Mouse (Mus musculus) c-Kit-positive CD71-positive TER-119-positive erythroid progenitor cells, embryonic 14.5 days (primary cell): ENCODE measurements around the gene Gstm1.

Experiments
- DNase-seq: peaks from one replicate; pipeline ENCODE4 v3.0.0-alpha.2; 2013; ENCODE audit warnings: low spot score

The Gstm1 gene

GRCm38 (mm10) chr3:107964656-107965308, 53.0 kb downstream of the Gstm1 start:
- peak; percentile 33 for DNase-seq

GRCm38 (mm10) chr3:107964026-107964425, 53.7 kb downstream of the Gstm1 start:
- DNase-seq: no peak
